8 mouse cellular contexts compared by ENCODE assay signal in genomic region chr15:98001321-98002112, GRCm38 (mm10). TPM values are rescaled to one million over a fixed set of nuclear protein-coding genes. Genes with fewer than 3 reads are reported as not detected.
DNase-seq lines count a peak whose midpoint lies in the region; ATAC-seq and TF ChIP-seq lines count a peak whose summit lies in the region.

No protein-coding gene starts in this region.

- peaks cover 71% of the 10 kb centered on the region for H3K4me1 ChIP-seq in hindbrain, embryonic 10.5 days (replicated peaks)
- peaks cover 62% of the 10 kb centered on the region for H3K4me1 ChIP-seq in limb, embryonic 13.5 days

- peak; percentile 79 for DNase-seq in embryo, embryonic 10 days (ENCODE audit: low spot score)
- DNase-seq in hindbrain, embryonic 10.5 days (ENCODE audit: low spot score) = peak; percentile 78
- peak; percentile 59 for DNase-seq in retina, postnatal 1 day
- no peak for DNase-seq in right cerebral cortex, postnatal 4 days
- no peak for DNase-seq in urinary bladder, postnatal 25 days (ENCODE audit: low spot score)

- TF ChIP-seq CTCF in C2C12 (IDR thresholded peaks at IDR 0.05; ENCODE audit: control insufficient read depth, insufficient read depth, insufficient read length) = no peak

- no peaks in the 10 kb centered on the region for H3K36me3 ChIP-seq in C2C12 (ENCODE audit: control insufficient read depth, insufficient read depth)
- peaks cover 35% of the 10 kb centered on the region for H3K36me3 ChIP-seq in hindbrain, embryonic 10.5 days
- H3K36me3 ChIP-seq in limb, embryonic 13.5 days = peaks cover 36% of the 10 kb centered on the region

- under 1% methylated on average over 37 of the region's 37 CpGs for WGBS in hindbrain, embryonic 10.5 days
- 1% methylated on average over 37 of the region's 37 CpGs for WGBS in limb, embryonic 13.5 days

- no peaks in the 10 kb centered on the region for H3K79me3 ChIP-seq in C2C12 (ENCODE audit: low read depth)

- no peaks in the 10 kb centered on the region for H3K79me2 ChIP-seq in C2C12 (ENCODE audit: control insufficient read depth, insufficient read depth)

- peaks cover 94% of the 10 kb centered on the region for H3K27me3 ChIP-seq in C2C12 (ENCODE audit: control insufficient read depth, insufficient read depth, insufficient read length)
- peaks cover 28% of the 10 kb centered on the region for H3K27me3 ChIP-seq in hindbrain, embryonic 10.5 days (ENCODE audit: insufficient read depth, poor library complexity, severe bottlenecking)
- H3K27me3 ChIP-seq in limb, embryonic 13.5 days = peaks cover 52% of the 10 kb centered on the region

- peak overlapping the region; percentile 25 for H3ac ChIP-seq in C2C12 (ENCODE audit: control insufficient read depth, insufficient read length, low read depth)

- no peaks in the 10 kb centered on the region for H3K9me3 ChIP-seq in hindbrain, embryonic 10.5 days
- no peaks in the 10 kb centered on the region for H3K9me3 ChIP-seq in limb, embryonic 13.5 days

- H3K4me2 ChIP-seq in limb, embryonic 13.5 days (replicated peaks) = peak overlapping the region; percentile 86

- peak overlapping the region; percentile 96 for H3K27ac ChIP-seq in hindbrain, embryonic 10.5 days
- peak overlapping the region; percentile 97 for H3K27ac ChIP-seq in limb, embryonic 13.5 days

- H3K4me3 ChIP-seq in C2C12 (ENCODE audit: insufficient read depth, poor library complexity, severe bottlenecking) = no peak overlapping the region
- peak overlapping the region; percentile 79 for H3K4me3 ChIP-seq in hindbrain, embryonic 10.5 days
- peak overlapping the region; percentile 67 for H3K4me3 ChIP-seq in limb, embryonic 13.5 days

- H3K9ac ChIP-seq in limb, embryonic 13.5 days = peak overlapping the region; percentile 93

- ATAC-seq in limb, embryonic 13.5 days (ENCODE audit: low FRiP score, low read depth) = no peak; the same call in 1 of the 2 replicates
- ATAC-seq in erythroblast, adult 5-6 weeks (replicated peaks; ENCODE audit: low FRiP score, poor library complexity, severe bottlenecking) = no peak

TF ChIP-seq in C2C12, 6 proteins besides CTCF, POLR2A, EP300 and RAD21:
- TF ChIP-seq MYOD1 (IDR thresholded peaks at IDR 0.05; ENCODE audit: control insufficient read depth, insufficient read length, low read depth) (no peak), MAX (IDR thresholded peaks at IDR 0.05) (no peak), MYOG (IDR thresholded peaks at IDR 0.05; ENCODE audit: control insufficient read depth, extremely low read depth, insufficient read length) (no peak), FOSL1 (IDR thresholded peaks at IDR 0.05; ENCODE audit: insufficient read depth, low read length, poor library complexity, severe bottlenecking) (no peak), USF1 (IDR thresholded peaks at IDR 0.05; ENCODE audit: low read depth) (no peak), CEBPB (IDR thresholded peaks at IDR 0.05; ENCODE audit: low read depth) (no peak)

RNA-seq across cellular contexts. Expression of gene Col2a1, which starts 3.0 kb away (rescaled TPM):
- polyA plus RNA-seq in C2C12 (2012; fragmentation: generic; extraction: Trizol) = 0.06 TPM
- 196 and 224 TPM in 2 replicates for polyA plus RNA-seq in hindbrain, embryonic 10.5 days (2016; fragmentation: Nextera tagmentation; extraction: Ambion mirVana)
- 706 and 829 TPM in 2 replicates for polyA plus RNA-seq in limb, embryonic 13.5 days (2015; fragmentation: Nextera tagmentation; extraction: Ambion mirVana)
- total RNA-seq in erythroblast, adult 5-6 weeks (2015; ENCODE audit: low replicate concordance) = not detected in 2 replicates
- not detected in 2 replicates for total RNA-seq in erythroblast, adult 5-6 weeks (2017; ENCODE audit: low replicate concordance)

RNA-seq across cellular contexts. Expression of gene Tmem106c, which starts 37.5 kb away (rescaled TPM):
- 7.6 TPM for polyA plus RNA-seq in C2C12 (2012; fragmentation: generic; extraction: Trizol)
- polyA plus RNA-seq in hindbrain, embryonic 10.5 days (2016; fragmentation: Nextera tagmentation; extraction: Ambion mirVana) = 58.9 and 64.5 TPM in 2 replicates
- 35.9 and 37.9 TPM in 2 replicates for polyA plus RNA-seq in limb, embryonic 13.5 days (2015; fragmentation: Nextera tagmentation; extraction: Ambion mirVana)
- 8.2 and 18.3 TPM in 2 replicates for total RNA-seq in erythroblast, adult 5-6 weeks (2015; ENCODE audit: low replicate concordance)
- total RNA-seq in erythroblast, adult 5-6 weeks (2017; ENCODE audit: low replicate concordance) = 1.4 and 4.3 TPM in 2 replicates

Comparison
In these comparisons a context has a peak if more than half of its experiments do, and no peak if none do; other contexts are left out.
1. DNase-seq: peak in embryo, embryonic 10 days (single experiment), hindbrain, embryonic 10.5 days (single experiment) and retina, postnatal 1 day (single experiment); none in right cerebral cortex, postnatal 4 days (single experiment) and urinary bladder, postnatal 25 days (single experiment).
2. RNA of gene Col2a1, which starts 3.0 kb away (polyA plus RNA-seq): 706 to 829 TPM in limb, embryonic 13.5 days and 196 to 224 TPM in hindbrain, embryonic 10.5 days; 0.06 TPM in C2C12 (single experiment); every median in the first group is over 100 times any median in the second.